Mouse (Mus musculus) testis, adult 2 months (tissue): ENCODE results near the gene Wdr86.

Experiments
- CTCF ChIP-seq: fragments of 200-500 bp; IDR thresholded peaks from 2 replicates; pipeline ENCODE4 v1.5.1; 2012; ENCODE audit warnings: low read depth, mild to moderate bottlenecking, inconsistent platforms, low read length, moderate library complexity; ENCODE audit not compliant: control insufficient read depth, insufficient read depth, insufficient replicate concordance
- POLR2A ChIP-seq: fragments of 200-500 bp; IDR thresholded peaks from 2 replicates; pipeline ENCODE4 v1.6.1; 2012; ENCODE audit warnings: low read depth, mild to moderate bottlenecking, inconsistent platforms, low read length, moderate library complexity; ENCODE audit not compliant: control insufficient read depth

DNA sequence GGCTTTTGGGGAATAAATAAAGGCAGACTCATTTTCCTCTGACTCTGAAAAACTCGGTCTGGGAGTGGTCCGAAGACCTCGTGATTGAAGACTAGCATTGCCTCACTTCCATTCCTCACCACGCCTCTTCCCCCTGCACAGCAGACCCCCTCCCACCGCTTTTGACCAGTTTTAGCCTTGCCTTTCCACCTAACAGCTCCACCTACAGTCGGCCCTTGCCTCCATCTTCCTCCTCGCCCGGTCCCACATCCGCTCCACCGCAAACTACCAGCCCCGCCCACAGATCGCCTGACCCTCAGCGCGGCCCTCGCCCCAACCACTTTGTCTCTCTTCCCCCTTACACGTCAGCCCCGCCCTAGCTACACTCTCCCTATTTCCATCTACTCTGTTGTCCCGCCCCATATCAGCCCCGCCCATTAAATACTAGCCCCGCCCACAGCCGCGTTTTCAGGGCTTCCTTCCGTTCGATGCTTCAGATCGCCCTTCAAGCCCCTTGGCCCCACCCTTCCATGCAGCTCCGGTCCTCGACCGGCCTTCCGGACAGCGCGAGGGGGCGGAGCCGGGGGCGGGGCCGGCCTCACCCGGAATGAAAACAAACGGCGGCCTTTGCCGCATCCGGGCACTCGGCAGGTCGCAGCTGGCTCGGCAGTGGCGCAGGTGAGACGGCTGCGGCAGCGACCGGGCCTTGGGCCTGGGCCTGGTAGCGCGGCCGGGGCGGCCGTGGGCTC lies 45.0 kb downstream of the Wdr86 start, which contains the start of gene Nub1:
- peak; percentile 5; the same call in 1 of the 2 replicates for TF ChIP-seq CTCF
- peak; percentile 65 for TF ChIP-seq POLR2A
